Mouse (Mus musculus) stomach, embryonic 15.5 days (tissue): ENCODE measurements around the gene Gm28042. TPM values are rescaled to one million over a fixed set of nuclear protein-coding genes. Genes with fewer than 3 reads are reported as not detected.

Experiments
- ATAC-seq: fragments of 200-750 bp; cut with Nextera tagmentation; 2 replicates; pipeline ENCODE4 v1.8.0; 2017; ENCODE audit warnings: low read depth, moderate number of reproducible peaks, moderate TSS enrichment; ENCODE audit not compliant: insufficient read depth, low FRiP score
- H3K27ac ChIP-seq: fragments of 300-500 bp; sonication (generic); 2 replicates; pipeline ENCODE4 v1.5.1; 2015; ENCODE audit warnings: mild to moderate bottlenecking, inconsistent platforms
- H3K27me3 ChIP-seq: fragments of 300-500 bp; sonication (generic); replicated peaks from 2 replicates; pipeline ENCODE4 v1.6.1; 2015; ENCODE audit warnings: inconsistent platforms
- H3K36me3 ChIP-seq: fragments of 300-500 bp; sonication (generic); 2 replicates; pipeline ENCODE4 v1.6.1; 2015; ENCODE audit warnings: inconsistent platforms
- H3K4me1 ChIP-seq: fragments of 300-500 bp; sonication (generic); 2 replicates; pipeline ENCODE4 v1.6.1; 2015; ENCODE audit warnings: inconsistent platforms
- H3K4me2 ChIP-seq: fragments of 300-500 bp; sonication (generic); 2 replicates; pipeline ENCODE4 v1.6.1; 2015; ENCODE audit warnings: mild to moderate bottlenecking, inconsistent platforms
- H3K4me3 ChIP-seq: fragments of 300-500 bp; sonication (generic); replicated peaks from 2 replicates; pipeline ENCODE4 v1.5.1; 2015; ENCODE audit warnings: inconsistent platforms
- H3K9ac ChIP-seq: fragments of 300-500 bp; sonication (generic); 2 replicates; pipeline ENCODE4 v1.6.1; 2015; ENCODE audit warnings: inconsistent platforms
- H3K9me3 ChIP-seq: fragments of 300-500 bp; sonication (generic); 2 replicates; pipeline ENCODE4 v1.6.1; 2016; ENCODE audit warnings: inconsistent platforms
- WGBS: fragments of 180-500 bp; shearing (Covaris S2); methylation state at CpG from one replicate; pipeline ENCODE4 v1.1.7; 2015; 5-methylcytosine and 5-hydroxymethylcytosine counted together
- polyA plus RNA-seq: library from polyadenylated mRNA; unstranded; fragments of >200 nt; fragmentation: Nextera tagmentation; extraction: Ambion mirVana; gene quantifications from 2 replicates; pipeline ENCODE4 v1.2.1, GENCODE M21; 2015

Gene Gm28042
- polyA plus RNA-seq, 1 experiment from 2014 or later, result 3.4 TPM

- 79% methylated on average over 6 of the region's 6 CpGs for WGBS
- Histone ChIP-seq H3K9ac (no peak overlapping the region), H3K4me2 (no peak overlapping the region), H3K27me3 (no peaks in the 10 kb centered on the region), H3K36me3 (no peaks in the 10 kb centered on the region), H3K27ac (no peak overlapping the region), H3K4me1 (peaks cover 4% of the 10 kb centered on the region; the same call in 1 of the 2 replicates), H3K4me3 (no peak overlapping the region), H3K9me3 (no peaks in the 10 kb centered on the region)
- ATAC-seq, result no peak
These were observed 37.3 kb downstream of the Gm28042 start for GRCm38 (mm10) chr2:120064639-120065038.

- Histone ChIP-seq H3K36me3 (no peaks in the 10 kb centered on the region), H3K4me1 (peaks cover 4% of the 10 kb centered on the region; the same call in 1 of the 2 replicates), H3K27me3 (no peaks in the 10 kb centered on the region), H3K9ac (no peak overlapping the region), H3K27ac (no peak overlapping the region), H3K4me2 (no peak overlapping the region), H3K9me3 (no peaks in the 10 kb centered on the region), H3K4me3 (no peak overlapping the region)
- ATAC-seq, result no peak
- WGBS, result 90% methylated on average over 10 of the region's 10 CpGs
These were observed 38.0 kb downstream of the Gm28042 start for GRCm38 (mm10) chr2:120065243-120065642.

GRCm38 (mm10) chr2:120066224-120066623 lies 38.9 kb downstream of the Gm28042 start:
- Histone ChIP-seq H3K4me2 (no peak overlapping the region), H3K4me3 (no peak overlapping the region), H3K9me3 (no peaks in the 10 kb centered on the region), H3K4me1 (no peaks in the 10 kb centered on the region; the same call in 1 of the 2 replicates), H3K9ac (no peak overlapping the region), H3K27me3 (no peaks in the 10 kb centered on the region), H3K36me3 (no peaks in the 10 kb centered on the region), H3K27ac (no peak overlapping the region)
- ATAC-seq, result no peak
- 73% methylated on average over 3 of the region's 3 CpGs for WGBS

- Histone ChIP-seq H3K4me3 (no peak overlapping the region), H3K4me1 (no peaks in the 10 kb centered on the region; the same call in 1 of the 2 replicates), H3K27ac (no peak overlapping the region), H3K36me3 (no peaks in the 10 kb centered on the region), H3K27me3 (no peaks in the 10 kb centered on the region), H3K9ac (no peak overlapping the region), H3K4me2 (no peak overlapping the region), H3K9me3 (no peaks in the 10 kb centered on the region)
- 47% methylated on average over 16 of the region's 16 CpGs for WGBS
- peak; percentile 37; the same call in 1 of the 2 replicates for ATAC-seq
These were observed 41.5 kb downstream of the Gm28042 start for GRCm38 (mm10) chr2:120068555-120069465.

- H3K27ac ChIP-seq, result no peak overlapping the region
- no peak overlapping the region for H3K9ac ChIP-seq
- no peaks in the 10 kb centered on the region for H3K9me3 ChIP-seq
- WGBS, result 62% methylated on average over 8 of the region's 8 CpGs
- no peaks in the 10 kb centered on the region; the same call in 1 of the 2 replicates for H3K4me1 ChIP-seq
- no peak overlapping the region for H3K4me3 ChIP-seq
- no peaks in the 10 kb centered on the region for H3K36me3 ChIP-seq
- H3K4me2 ChIP-seq, result no peak overlapping the region
- no peaks in the 10 kb centered on the region for H3K27me3 ChIP-seq
- no peak for ATAC-seq
These were observed 42.2 kb downstream of the Gm28042 start for GRCm38 (mm10) chr2:120069466-120069990.

- no peaks in the 10 kb centered on the region for H3K9me3 ChIP-seq
- no peak overlapping the region for H3K9ac ChIP-seq
- H3K4me3 ChIP-seq, result no peak overlapping the region
- WGBS, result 84% methylated on average over 4 of the region's 4 CpGs
- H3K27ac ChIP-seq, result no peak overlapping the region
- H3K4me2 ChIP-seq, result no peak overlapping the region
- no peaks in the 10 kb centered on the region for H3K36me3 ChIP-seq
- no peak for ATAC-seq
- peaks cover 6% of the 10 kb centered on the region; the same call in 1 of the 2 replicates for H3K27me3 ChIP-seq
- H3K4me1 ChIP-seq, result peaks cover 6% of the 10 kb centered on the region; the same call in 1 of the 2 replicates
These were observed 46.8 kb downstream of the Gm28042 start for GRCm38 (mm10) chr2:120074096-120074495.

GRCm38 (mm10) chr2:120076076-120076705 lies 48.9 kb downstream of the Gm28042 start:
- H3K27me3 ChIP-seq, result peaks cover 6% of the 10 kb centered on the region; the same call in 1 of the 2 replicates
- H3K27ac ChIP-seq, result no peak overlapping the region
- no peaks in the 10 kb centered on the region for H3K36me3 ChIP-seq
- WGBS, result 3% methylated on average over 36 of the region's 36 CpGs
- peaks cover 6% of the 10 kb centered on the region; the same call in 1 of the 2 replicates for H3K4me1 ChIP-seq
- H3K4me3 ChIP-seq, result peak overlapping the region; percentile 35
- no peak overlapping the region for H3K9ac ChIP-seq
- H3K9me3 ChIP-seq, result no peaks in the 10 kb centered on the region
- peak overlapping the region; percentile 76 for H3K4me2 ChIP-seq
- ATAC-seq, result peak; percentile 71

- no peaks in the 10 kb centered on the region for H3K27me3 ChIP-seq
- no peak overlapping the region for H3K9ac ChIP-seq
- H3K9me3 ChIP-seq, result no peaks in the 10 kb centered on the region
- H3K4me2 ChIP-seq, result no peak overlapping the region
- no peaks in the 10 kb centered on the region for H3K36me3 ChIP-seq
- no peak overlapping the region for H3K27ac ChIP-seq
- no peaks in the 10 kb centered on the region; the same call in 1 of the 2 replicates for H3K4me1 ChIP-seq
- WGBS, result 70% methylated on average over 2 of the region's 2 CpGs
- H3K4me3 ChIP-seq, result no peak overlapping the region
- no peak for ATAC-seq
These were observed 55.1 kb downstream of the Gm28042 start for GRCm38 (mm10) chr2:120082416-120082815.

GRCm38 (mm10) chr2:120084593-120085361 lies 57.5 kb downstream of the Gm28042 start:
- no peak overlapping the region for H3K9ac ChIP-seq
- H3K36me3 ChIP-seq, result no peaks in the 10 kb centered on the region
- H3K27ac ChIP-seq, result no peak overlapping the region
- no peak overlapping the region for H3K4me3 ChIP-seq
- no peaks in the 10 kb centered on the region for H3K9me3 ChIP-seq
- no peaks in the 10 kb centered on the region; the same call in 1 of the 2 replicates for H3K4me1 ChIP-seq
- peak; percentile 69 for ATAC-seq
- H3K4me2 ChIP-seq, result no peak overlapping the region
- H3K27me3 ChIP-seq, result no peaks in the 10 kb centered on the region
- WGBS, result 41% methylated on average over 14 of the region's 14 CpGs

- 0 out of 2 replicates have a peak, but pooled peaks cover 1% of the 10 kb centered on the region for H3K36me3 ChIP-seq
- H3K4me2 ChIP-seq, result no peak overlapping the region
- H3K27me3 ChIP-seq, result no peaks in the 10 kb centered on the region
- no peak for ATAC-seq
- no peak overlapping the region for H3K9ac ChIP-seq
- H3K9me3 ChIP-seq, result no peaks in the 10 kb centered on the region
- no peaks in the 10 kb centered on the region; the same call in 1 of the 2 replicates for H3K4me1 ChIP-seq
- 85% methylated on average over 3 of the region's 3 CpGs for whole genome bisulfite sequencing
- H3K4me3 ChIP-seq, result no peak overlapping the region
- no peak overlapping the region for H3K27ac ChIP-seq
These were observed 58.7 kb downstream of the Gm28042 start for GRCm38 (mm10) chr2:120086038-120086437.

- Histone ChIP-seq H3K4me3 (no peak overlapping the region), H3K9ac (no peak overlapping the region), H3K4me1 (no peaks in the 10 kb centered on the region; the same call in 1 of the 2 replicates), H3K9me3 (no peaks in the 10 kb centered on the region), H3K4me2 (no peak overlapping the region), H3K36me3 (0 out of 2 replicates have a peak, but pooled peaks cover 3% of the 10 kb centered on the region), H3K27ac (no peak overlapping the region), H3K27me3 (no peaks in the 10 kb centered on the region)
- ATAC-seq, result no peak
- WGBS, result 90% methylated on average over 3 of the region's 3 CpGs
These were observed 60.1 kb downstream of the Gm28042 start for GRCm38 (mm10) chr2:120087391-120087790.
